Mouse (Mus musculus) neural tube, embryonic 10.5 days (tissue): Measurements from ENCODE around the gene Dnah2.

Experiments
- DNase-seq: peaks from one replicate; pipeline ENCODE4 v3.0.0-alpha.2; 2017; ENCODE audit warnings: low spot score; ENCODE audit errors: extremely low spot score

The Dnah2 gene

GRCm38 (mm10) chr11:69409378-69410044 is 139.4 kb downstream of the Dnah2 start:
- peak; percentile 92 for DNase-seq

DNA sequence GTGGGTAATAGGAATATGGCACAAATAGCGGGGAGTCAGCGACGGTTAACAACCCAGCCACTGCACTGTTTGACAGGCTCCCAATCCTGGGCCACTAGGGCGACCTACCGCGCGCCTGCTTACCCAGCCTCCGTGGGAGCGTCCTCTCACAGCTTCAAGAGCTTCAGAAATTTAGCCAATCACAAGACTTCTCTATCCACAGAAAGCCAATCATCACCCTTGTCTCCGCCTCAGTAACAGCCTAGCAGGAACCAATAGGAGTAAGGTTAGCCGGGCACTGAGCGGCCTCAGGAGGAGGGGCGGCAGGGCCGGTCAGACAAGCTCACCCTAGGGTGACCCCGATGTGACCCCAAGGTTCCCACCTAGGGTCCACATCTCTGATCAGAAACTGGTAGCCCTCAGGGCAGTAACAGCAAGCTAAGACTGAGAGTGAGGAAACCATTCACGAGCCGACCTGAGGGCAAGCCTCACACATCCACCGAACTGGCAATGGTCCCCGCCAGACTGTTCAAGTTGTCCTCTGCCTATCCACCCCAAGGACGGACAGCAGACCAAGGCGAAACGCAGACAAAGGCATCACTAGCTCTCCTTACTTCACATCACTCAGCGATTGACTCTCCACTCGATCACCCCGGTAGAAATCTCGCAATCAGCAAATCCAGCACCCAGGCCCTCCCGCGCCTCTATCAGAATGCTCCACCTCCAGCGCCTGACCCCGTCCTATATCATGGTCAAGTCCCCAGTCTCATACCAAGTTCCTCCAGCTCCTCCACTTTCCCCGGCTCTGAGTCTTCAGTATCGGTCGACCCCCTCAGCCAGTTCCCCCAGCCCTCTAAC is 140.2 kb downstream of the Dnah2 start:
- DNase-seq = peak; percentile 85

DNA sequence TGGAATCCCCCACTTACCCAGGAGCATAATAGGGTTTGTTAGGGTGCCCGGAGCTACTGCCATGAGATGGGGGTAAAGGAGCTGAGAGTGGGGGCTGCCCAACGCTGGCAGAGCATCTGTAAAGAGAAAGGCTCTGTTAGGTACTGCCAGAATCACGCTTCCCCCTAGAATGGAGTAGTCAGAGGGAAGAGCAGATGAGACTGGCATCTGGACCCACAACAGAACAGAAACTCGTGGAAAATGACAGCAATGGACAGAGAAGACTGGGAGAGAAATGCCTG is 141.2 kb downstream of the Dnah2 start:
- no peak for DNase-seq

GRCm38 (mm10) chr11:69406867-69407723 is 141.8 kb downstream of the Dnah2 start:
- DNase-seq = no peak

GRCm38 (mm10) chr11:69406282-69406681 is 142.6 kb downstream of the Dnah2 start:
- DNase-seq = no peak

DNA sequence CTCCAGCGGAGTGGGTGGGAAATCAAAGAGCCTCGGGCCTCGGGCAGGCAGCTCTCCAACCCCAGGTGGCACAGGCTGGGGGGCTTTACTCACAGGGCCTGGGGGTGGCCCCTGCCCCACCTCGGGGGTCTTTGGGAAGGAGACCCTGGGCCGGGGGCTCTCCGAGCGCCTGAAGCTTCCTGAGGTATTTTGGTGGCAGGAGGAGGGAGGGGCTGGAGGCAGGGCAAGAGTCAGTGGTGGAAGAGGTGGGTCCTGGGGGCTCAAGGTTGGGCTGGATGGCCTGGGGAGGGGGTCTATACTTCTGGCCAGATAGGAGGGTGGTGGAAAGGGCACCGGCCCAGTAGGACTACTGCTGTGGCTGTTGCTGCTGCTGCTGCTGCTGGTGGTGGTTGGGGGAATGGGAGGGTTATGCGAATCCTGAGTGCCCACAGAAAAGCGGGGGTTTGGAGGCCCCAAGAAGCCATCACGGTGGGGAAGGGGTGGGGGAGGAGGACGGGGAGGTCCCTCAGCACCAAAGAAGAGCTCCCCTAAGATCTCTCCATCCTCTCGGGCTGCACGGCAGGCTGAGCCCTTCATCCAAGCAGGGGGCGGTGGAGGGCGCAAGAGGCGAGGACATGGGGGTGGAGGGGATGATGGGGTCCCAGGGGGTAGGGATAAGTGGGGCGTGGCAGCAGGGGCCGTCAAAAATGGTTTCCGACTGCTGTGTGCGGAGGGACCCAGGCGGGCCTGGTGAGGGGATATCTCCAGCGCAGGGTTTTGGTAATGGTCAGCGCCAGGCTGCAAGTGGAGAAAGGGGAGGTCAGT is 143.3 kb downstream of the Dnah2 start:
- DNase-seq = no peak

- no peak for DNase-seq
Measured at GRCm38 (mm10) chr11:69404595-69405396, 144.1 kb downstream of the Dnah2 start.

- DNase-seq = no peak
Measured at GRCm38 (mm10) chr11:69403691-69404594, 145.0 kb downstream of the Dnah2 start.

GRCm38 (mm10) chr11:69401987-69402386 is 146.9 kb downstream of the Dnah2 start:
- no peak for DNase-seq

GRCm38 (mm10) chr11:69401210-69401637 is 147.7 kb downstream of the Dnah2 start:
- peak; percentile 81 for DNase-seq

DNA sequence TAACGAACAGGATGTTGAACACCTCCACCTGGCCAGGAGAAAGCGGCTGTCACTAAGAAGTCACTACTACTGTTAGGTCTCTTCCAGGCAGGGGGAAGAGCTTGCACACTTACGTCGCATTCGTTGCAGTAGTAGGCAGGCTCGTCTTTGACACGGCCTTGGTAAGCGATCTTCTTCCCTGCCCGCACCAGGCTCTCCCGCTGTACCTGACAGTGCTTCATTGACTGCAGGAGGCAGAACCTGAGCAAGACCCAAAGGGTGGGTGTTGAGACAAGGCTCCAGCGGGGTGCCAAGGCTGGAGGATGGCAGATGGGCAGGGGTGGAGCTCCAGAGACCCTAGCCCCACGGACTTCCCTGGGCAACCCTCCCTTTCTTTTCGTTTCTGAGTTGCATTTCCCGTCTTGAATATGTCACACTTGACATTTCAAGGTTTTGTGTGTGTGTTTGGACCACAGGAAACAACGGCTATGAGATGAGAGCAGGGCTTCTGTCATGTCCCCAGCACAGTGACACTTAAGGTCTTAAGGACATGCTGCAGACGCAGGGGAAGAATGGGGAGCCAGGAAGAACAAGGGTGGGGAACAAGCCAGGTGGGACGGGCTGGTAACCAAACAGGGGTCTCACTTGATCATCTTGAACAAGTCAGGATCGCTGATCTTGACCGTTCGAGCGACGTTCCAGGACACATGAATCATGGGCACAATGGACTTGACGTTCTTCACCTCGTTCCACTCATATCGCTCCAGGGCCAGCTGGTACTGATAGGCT is 148.6 kb downstream of the Dnah2 start:
- no peak for DNase-seq

DNA sequence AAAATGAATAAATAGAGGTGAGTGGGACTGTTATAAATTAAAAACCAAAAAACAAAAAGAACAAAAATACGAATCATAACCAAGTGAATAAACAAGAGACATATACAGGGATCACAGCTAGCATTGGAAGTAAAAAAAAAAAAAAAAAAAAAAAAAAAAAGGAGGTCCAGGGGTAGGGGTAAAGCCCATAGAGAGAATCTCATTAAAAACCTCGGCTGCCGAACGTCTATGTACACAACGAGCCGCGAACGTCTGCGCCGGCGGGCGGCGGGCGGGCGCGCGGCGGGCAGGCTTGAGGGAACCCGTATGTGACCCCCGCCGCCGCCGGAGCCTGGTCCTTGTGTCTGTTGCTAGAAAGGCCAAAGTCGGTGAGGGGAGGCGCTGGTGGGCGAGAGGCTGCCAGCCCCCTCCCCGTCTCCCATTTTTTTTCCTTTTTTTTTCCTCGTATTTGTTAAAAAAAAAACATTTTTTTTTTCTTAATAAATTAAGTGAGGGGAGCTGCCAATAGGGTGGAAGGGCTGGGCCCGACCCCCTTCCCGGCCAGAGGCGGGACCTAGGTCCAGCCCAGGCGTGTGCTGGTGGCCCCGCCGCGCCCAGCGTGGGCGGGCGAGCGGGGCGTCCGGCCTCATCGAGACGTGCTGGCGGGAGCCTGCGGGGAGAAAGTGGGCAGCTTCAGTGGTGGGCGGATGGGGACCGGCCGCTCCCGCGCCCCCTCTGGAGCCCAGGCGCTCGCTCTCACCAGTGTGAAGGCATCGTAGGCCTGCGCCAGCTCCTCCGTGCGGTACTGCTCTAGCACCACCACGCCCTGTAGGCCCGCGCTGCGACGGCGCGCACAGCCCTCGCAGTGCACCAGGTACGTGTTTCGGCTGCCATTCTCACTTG is 149.5 kb downstream of the Dnah2 start:
- peak; percentile 57 for DNase-seq

DNA sequence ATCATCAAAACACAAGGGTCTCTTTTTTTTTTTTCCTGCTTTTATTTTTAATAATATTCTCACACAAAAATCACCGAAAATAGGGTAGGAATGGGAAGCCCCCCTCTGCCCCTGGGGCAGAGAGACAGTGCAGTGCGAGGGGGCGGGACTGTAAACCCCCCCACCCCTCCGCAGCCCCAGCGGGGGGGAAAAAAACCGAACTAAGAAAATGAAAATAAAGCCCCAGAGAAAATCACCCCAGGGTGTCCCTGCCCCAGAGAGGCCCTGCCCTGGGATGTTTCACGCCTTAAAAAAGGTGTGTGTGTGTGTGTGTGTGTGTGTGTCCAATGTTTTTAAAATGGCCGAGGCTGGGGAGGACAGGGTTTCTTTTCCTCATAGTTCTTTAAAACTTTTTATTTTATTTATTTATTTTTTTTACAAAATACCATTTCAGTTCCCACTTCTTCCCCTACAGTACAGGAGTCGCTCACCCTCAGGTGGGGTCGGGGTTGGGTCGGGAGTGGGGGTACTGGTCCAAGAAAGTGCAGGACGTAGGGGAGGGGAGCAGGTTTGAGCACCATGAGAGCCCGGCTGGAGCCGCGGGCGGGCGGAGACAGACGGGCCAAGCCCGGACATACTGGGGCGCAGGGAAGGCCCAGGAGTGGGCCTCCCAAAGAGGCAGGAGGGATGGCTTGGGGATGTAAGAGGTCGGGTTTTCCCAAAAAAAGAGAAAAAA is 150.3 kb downstream of the Dnah2 start:
- DNase-seq = peak; percentile 33

DNA sequence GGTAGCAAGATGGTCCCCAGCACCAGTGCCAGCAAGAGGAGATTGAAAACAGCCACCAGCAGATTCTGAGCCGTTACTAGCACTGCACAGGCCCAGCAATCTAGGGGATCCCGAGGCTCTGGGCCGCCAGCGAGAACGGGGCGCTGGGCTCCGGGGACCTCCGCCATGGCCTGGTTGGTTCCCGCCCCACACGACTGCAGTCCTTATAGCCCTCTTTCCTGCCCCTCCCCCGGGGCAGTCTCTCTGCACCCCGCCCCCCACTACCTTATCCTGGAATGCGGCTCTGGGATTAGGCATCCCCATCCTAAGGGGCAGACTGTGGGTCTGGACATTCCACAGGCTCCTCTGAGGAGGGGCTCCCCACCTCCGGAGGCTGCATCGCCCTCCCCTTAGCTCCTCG is 150.9 kb downstream of the Dnah2 start, which contains the start of gene Tmem88:
Gene Tmem88 (minus strand): TSS at position 176 of the 400 bp plus-strand sequence.
- peak; percentile 58 for DNase-seq

GRCm38 (mm10) chr11:69397581-69398057 is 151.3 kb downstream of the Dnah2 start:
- DNase-seq = peak; percentile 65

GRCm38 (mm10) chr11:69396772-69397171 is 152.1 kb downstream of the Dnah2 start:
- peak; percentile 47 for DNase-seq
